Mouse (Mus musculus) lung, postnatal 0 days (tissue): ENCODE results near the gene Schip1. TPM values are rescaled to one million over a fixed set of nuclear protein-coding genes. Genes with fewer than 3 reads are reported as not detected.
A peak's percentile ranks its signal among the peaks of the same experiment; 100 is the strongest.

Experiments used
- ATAC-seq: fragments of 200-750 bp; cut with Nextera tagmentation; 2 replicates; pipeline ENCODE4 v1.8.0; 2017; ENCODE audit warnings: moderate library complexity
- DNase-seq: peaks from one replicate; pipeline ENCODE4 v3.0.0-alpha.2; 2016; ENCODE audit warnings: low spot score
- H3K27ac ChIP-seq: fragments of 300-500 bp; sonication (generic); 2 replicates; pipeline ENCODE4 v1.5.1; 2014; ENCODE audit warnings: antibody characterized with exemption, mild to moderate bottlenecking, low read length, mixed read lengths
- H3K27me3 ChIP-seq: fragments of 300-500 bp; sonication (generic); replicated peaks from 2 replicates; pipeline ENCODE4 v1.6.1; 2014; ENCODE audit warnings: low read length, mixed read lengths; ENCODE audit not compliant: insufficient read depth
- H3K36me3 ChIP-seq: fragments of 300-500 bp; sonication (generic); 2 replicates; pipeline ENCODE4 v1.6.1; 2014; ENCODE audit warnings: low read length, mixed read lengths; ENCODE audit not compliant: insufficient read depth
- H3K4me1 ChIP-seq: fragments of 300-500 bp; sonication (generic); 2 replicates; pipeline ENCODE4 v1.6.1; 2014; ENCODE audit warnings: antibody characterized with exemption, low read depth, low read length, mixed read lengths; ENCODE audit not compliant: insufficient read depth
- H3K4me2 ChIP-seq: fragments of 300-500 bp; sonication (generic); replicated peaks from 2 replicates; pipeline ENCODE4 v1.6.1; 2014; ENCODE audit warnings: low read depth, mild to moderate bottlenecking, low read length, moderate library complexity, mixed read lengths
- H3K4me3 ChIP-seq: fragments of 300-500 bp; sonication (generic); 2 replicates; pipeline ENCODE4 v1.5.1; 2014; ENCODE audit warnings: low read depth, low read length
- H3K9ac ChIP-seq: fragments of 300-500 bp; sonication (generic); replicated peaks from 2 replicates; pipeline ENCODE4 v1.6.1; 2014; ENCODE audit warnings: low read depth, mild to moderate bottlenecking
- H3K9me3 ChIP-seq: fragments of 300-500 bp; sonication (generic); 2 replicates; pipeline ENCODE4 v1.6.1; 2016; ENCODE audit warnings: low read length, mixed read lengths
- CTCF ChIP-seq: IDR thresholded peaks from 2 replicates; pipeline ENCODE4 v1.5.1; 2016; ENCODE audit warnings: antibody characterized with exemption, mild to moderate bottlenecking
- EP300 ChIP-seq: IDR thresholded peaks from 2 replicates; pipeline ENCODE4 v1.6.1; 2016; ENCODE audit warnings: antibody characterized with exemption, mild to moderate bottlenecking, control low read depth
- WGBS: fragments of 180-500 bp; shearing (Covaris S2); extraction: QIAGEN DNeasy Blood & Tissue Kit; methylation state at CpG from one replicate; pipeline ENCODE4 v1.1.7; 2014; 5-methylcytosine and 5-hydroxymethylcytosine counted together
- polyA plus RNA-seq: library from polyadenylated mRNA; unstranded; fragments of >200 nt; fragmentation: Nextera tagmentation; extraction: Ambion mirVana; gene quantifications from 2 replicates; pipeline ENCODE4 v1.2.1, GENCODE M21; 2015

The Schip1 gene
- polyA plus RNA-seq, 1 experiment from 2014 or later = 52.2 TPM

DNA sequence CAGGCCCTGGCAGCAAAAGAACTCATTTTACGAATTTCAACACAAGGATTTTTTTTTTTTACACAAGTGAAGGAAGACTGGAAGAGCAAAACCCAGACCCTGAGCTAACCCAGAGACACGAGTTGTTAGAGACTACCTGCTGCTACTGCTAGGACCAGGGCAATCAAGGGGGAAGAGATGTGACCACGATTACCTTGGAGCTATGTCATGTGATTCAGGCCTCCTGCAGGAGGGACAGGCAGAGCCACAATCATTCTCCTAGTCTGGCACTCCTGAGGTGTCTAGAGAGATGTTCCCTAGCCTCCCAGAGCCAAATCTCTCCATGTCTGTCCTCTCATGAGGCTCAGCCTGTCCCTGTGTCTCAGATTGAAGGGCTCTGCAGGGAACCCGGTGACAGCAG is 461.8 kb downstream of the Schip1 start:
- no peaks in the 10 kb centered on the region for H3K27me3 ChIP-seq
- no peak for ATAC-seq

DNA sequence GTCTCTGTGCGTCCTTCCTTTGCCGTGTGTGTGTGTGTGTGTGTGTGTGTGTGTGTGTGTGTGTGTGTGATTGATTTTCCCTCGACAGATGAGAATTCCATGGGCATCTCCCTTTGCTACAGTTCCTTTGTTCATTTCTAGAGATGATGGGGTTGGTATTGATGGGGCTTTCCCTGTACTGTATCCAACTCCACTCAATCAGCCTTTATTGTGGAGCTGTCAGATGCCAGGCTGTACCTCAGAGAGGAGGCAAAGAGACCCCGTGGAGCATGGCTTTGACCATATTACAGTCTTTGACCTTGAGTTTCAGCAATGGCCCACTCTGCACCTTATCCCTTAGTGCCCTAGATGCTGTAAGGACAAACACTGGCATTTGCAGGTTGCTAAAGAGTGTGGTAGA is 462.6 kb downstream of the Schip1 start:
- Histone ChIP-seq H3K27ac (no peak overlapping the region), H3K4me2 (no peak overlapping the region), H3K9me3 (no peaks in the 10 kb centered on the region), H3K4me3 (no peak overlapping the region), H3K4me1 (no peaks in the 10 kb centered on the region), H3K36me3 (no peaks in the 10 kb centered on the region), H3K27me3 (no peaks in the 10 kb centered on the region), H3K9ac (no peak overlapping the region)
- no peak for TF ChIP-seq CTCF
- no peak for TF ChIP-seq EP300
- no peak for DNase-seq
- no peak for ATAC-seq
- 80% methylated on average over 4 of the region's 4 CpGs for WGBS

More for the DNA sequence above, 461.8 kb downstream of the Schip1 start:
- no peaks in the 10 kb centered on the region for H3K9me3 ChIP-seq
- no peak overlapping the region for H3K4me2 ChIP-seq
- TF ChIP-seq CTCF (no peak), EP300 (no peak)
- 50% methylated on average over 4 of the region's 4 CpGs for WGBS
- no peak overlapping the region for H3K4me3 ChIP-seq
- H3K9ac ChIP-seq = no peak overlapping the region
- no peak overlapping the region for H3K27ac ChIP-seq
- H3K4me1 ChIP-seq = no peaks in the 10 kb centered on the region
- no peaks in the 10 kb centered on the region for H3K36me3 ChIP-seq
- DNase-seq = no peak

DNA sequence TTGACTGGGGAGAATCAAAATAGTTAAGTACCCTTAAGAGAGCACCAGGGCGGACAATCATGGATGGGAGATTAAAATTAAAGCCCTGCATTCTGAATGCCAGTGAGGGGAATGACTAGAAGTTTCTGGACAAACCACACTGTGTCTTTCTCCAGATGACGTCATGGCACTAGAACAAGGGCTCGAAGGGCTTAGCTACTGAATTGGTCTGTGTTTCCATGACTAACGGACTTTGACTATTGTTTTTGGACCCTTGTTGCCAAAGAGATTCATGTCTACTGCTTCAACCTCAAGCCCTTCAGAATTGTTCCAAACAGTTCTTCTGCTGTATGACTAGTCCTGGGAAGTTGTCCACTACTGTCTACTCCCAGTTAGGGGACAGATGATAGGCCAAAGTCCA is 467.3 kb downstream of the Schip1 start:
- DNase-seq (no peak), ATAC-seq (no peak)
- no peak for TF ChIP-seq EP300
- no peak for TF ChIP-seq CTCF
- Histone ChIP-seq H3K9ac (no peak overlapping the region), H3K4me2 (no peak overlapping the region), H3K27ac (no peak overlapping the region), H3K27me3 (no peaks in the 10 kb centered on the region), H3K4me3 (no peak overlapping the region), H3K36me3 (no peaks in the 10 kb centered on the region), H3K4me1 (0 out of 2 replicates have a peak, but pooled peaks cover 8% of the 10 kb centered on the region), H3K9me3 (no peaks in the 10 kb centered on the region)
- 84% methylated on average over 4 of the region's 4 CpGs for WGBS

- 25% methylated on average over 4 of the region's 7 CpGs for WGBS
- no peaks in the 10 kb centered on the region for H3K27me3 ChIP-seq
- H3K4me1 ChIP-seq = 0 out of 2 replicates have a peak, but pooled peaks cover 8% of the 10 kb centered on the region
- peak overlapping the region; percentile 74 for H3K27ac ChIP-seq
- no peak overlapping the region for H3K4me3 ChIP-seq
- ATAC-seq = peak; percentile 98
- peak; percentile 88 for DNase-seq
- H3K9ac ChIP-seq = no peak overlapping the region
- TF ChIP-seq CTCF = no peak
- peak; percentile 62 for TF ChIP-seq EP300
- H3K36me3 ChIP-seq = no peaks in the 10 kb centered on the region
- no peaks in the 10 kb centered on the region for H3K9me3 ChIP-seq
- no peak overlapping the region for H3K4me2 ChIP-seq
These were observed 470.0 kb downstream of the Schip1 start for GRCm38 (mm10) chr3:68534571-68535051.

GRCm38 (mm10) chr3:68535160-68535728 is 470.6 kb downstream of the Schip1 start:
- ATAC-seq = no peak

GRCm38 (mm10) chr3:68536071-68536470 is 471.5 kb downstream of the Schip1 start:
- Histone ChIP-seq H3K27me3 (no peaks in the 10 kb centered on the region), H3K36me3 (no peaks in the 10 kb centered on the region), H3K4me3 (no peak overlapping the region), H3K9ac (no peak overlapping the region), H3K9me3 (no peaks in the 10 kb centered on the region), H3K4me1 (0 out of 2 replicates have a peak, but pooled peaks cover 8% of the 10 kb centered on the region), H3K4me2 (no peak overlapping the region), H3K27ac (no peak overlapping the region)
- 23% methylated on average over 3 of the region's 3 CpGs for WGBS
- ATAC-seq (no peak), DNase-seq (no peak)
- TF ChIP-seq EP300 (no peak), CTCF (no peak)

More at GRCm38 (mm10) chr3:68535160-68535728, 470.6 kb downstream of the Schip1 start:
- Histone ChIP-seq H3K9ac (no peak overlapping the region), H3K4me1 (0 out of 2 replicates have a peak, but pooled peaks cover 8% of the 10 kb centered on the region), H3K36me3 (no peaks in the 10 kb centered on the region), H3K4me3 (no peak overlapping the region), H3K27me3 (no peaks in the 10 kb centered on the region), H3K27ac (peak overlapping the region; percentile 74), H3K4me2 (no peak overlapping the region), H3K9me3 (no peaks in the 10 kb centered on the region)
- no peak for DNase-seq
- WGBS = 52% methylated on average over 7 of the region's 7 CpGs
- no peak for TF ChIP-seq CTCF
- TF ChIP-seq EP300 = no peak
